Mouse (Mus musculus) spleen, postnatal 14 days (tissue): ENCODE measurements around the gene Pafah1b1.

Experiments
- DNase-seq, 2 experiments: peaks; one replicate each; pipeline ENCODE4 v3.0.0; 2021 to 2022; ENCODE audit warnings: low spot score in 2 of 2

The Pafah1b1 gene

DNA sequence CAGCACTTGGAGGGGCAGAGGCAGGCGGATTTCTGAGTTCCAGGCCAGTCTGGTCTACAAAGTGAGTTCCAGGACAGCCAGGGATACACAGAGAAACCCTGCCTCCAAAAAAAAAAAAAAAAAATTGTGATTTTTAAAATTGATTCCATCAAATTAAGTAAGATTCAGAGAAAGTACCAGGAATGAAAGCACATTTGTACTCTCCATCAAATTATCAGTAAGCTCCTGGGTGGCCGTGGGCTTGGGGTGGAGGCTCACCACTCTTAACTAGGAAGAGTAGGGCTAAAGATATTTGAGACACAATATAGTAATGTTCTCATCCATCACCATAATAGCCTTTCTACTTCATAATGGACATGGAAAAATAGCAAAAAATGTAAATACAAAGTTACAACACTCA lies 3.3 kb downstream of the Pafah1b1 start:
- no peak for DNase-seq

DNA sequence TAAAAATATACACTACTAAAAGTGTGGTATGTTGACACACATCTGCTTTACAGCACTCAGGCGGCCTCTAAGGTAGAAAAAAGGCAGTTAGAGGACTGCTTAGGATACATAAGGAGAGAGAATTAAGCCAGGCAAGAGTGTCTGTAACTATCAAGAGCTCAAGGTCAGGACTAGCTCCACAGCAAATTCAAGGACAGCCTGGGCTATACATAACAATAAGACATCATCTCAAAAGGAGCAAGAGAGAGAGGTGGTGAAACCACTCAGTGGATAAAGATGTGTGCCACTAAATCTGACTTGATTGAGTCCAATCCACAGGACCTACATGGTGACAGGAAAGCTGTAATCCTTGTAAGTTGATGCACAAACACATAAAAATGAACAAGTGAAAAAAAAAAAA lies 3.8 kb downstream of the Pafah1b1 start:
- no peak for DNase-seq

DNA sequence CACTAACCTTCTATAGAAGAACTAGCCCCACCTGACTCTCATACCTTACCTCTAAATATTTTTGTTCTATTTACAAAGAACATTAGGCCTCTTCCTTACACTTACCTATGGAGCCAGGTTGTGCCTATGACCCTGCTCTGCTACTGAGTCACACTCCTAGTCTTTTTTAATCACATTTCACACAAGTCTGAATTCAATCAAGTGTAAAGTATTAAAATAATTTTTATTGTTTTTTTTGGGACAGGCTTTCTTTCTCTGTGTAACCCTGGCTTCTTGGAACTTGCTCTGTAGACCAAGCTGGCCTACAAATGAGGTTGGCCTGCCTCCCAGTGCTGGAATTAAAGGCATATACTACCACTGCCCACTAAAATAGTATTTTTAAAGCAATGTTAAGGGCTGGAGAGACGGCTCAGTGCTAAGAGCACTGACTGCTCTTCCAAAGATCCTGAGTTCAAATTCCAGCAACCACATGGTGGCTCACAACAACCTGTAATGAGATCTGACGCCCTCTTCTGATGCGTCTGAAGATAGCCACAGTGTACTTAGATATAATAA lies 8.4 kb downstream of the Pafah1b1 start:
- no peak for DNase-seq

DNA sequence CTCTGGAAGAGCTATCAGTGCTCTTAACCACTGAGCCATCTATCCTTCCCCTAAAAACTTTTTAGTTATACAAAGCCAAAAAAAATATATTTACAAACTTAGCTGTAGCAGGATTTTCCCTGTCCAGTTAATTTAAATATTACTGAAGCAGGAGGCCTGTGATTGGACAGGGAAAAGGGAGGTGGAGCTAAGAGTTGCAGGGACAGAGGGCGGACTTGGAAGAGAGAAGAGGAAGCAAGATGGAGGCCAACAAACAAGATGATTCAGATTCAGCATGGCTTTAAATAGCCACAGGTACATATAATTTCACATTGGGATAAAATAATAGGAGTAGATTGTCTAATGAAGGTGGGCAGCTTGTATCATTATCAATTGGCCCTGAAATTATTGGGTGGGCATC lies 13.8 kb downstream of the Pafah1b1 start:
- DNase-seq = no peak

DNA sequence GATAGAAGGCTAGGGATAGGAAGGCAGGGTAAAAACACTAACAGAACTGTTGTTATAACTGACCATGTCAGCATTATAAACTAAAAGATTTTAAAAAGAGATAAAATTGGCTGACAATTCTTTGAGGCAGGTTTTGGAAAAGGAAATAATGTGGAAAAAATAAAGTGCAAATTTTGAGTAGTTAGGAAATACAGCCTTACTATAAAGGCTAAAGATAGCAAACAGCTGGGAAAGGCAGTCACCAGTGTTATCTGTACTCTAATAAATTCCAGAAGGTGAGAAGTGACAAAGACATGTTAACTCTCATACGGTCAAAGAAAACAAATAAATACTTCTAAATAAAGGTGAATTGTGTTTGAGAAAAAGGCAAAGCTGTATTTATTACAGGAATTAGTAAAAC lies 15.7 kb downstream of the Pafah1b1 start:
- no peak for DNase-seq

DNA sequence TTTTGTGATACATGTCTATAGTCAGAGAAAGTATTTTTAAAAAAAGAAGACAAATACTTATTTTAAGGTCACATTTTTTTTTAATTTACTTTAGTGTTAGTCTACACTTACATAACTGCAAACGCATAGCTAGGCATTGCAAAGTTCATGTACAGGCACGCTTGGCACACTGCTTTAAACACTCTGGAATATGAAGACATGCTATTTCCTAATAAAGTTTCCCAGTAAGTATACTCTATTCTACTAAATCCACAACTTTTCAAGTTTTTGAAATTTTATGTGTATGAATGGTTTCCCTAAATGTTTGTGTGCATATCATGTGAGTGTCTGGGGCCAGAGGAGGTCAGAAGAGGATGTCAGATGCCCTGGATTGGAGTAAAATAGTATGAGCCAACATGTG lies 20.4 kb downstream of the Pafah1b1 start:
- no peak for DNase-seq

DNA sequence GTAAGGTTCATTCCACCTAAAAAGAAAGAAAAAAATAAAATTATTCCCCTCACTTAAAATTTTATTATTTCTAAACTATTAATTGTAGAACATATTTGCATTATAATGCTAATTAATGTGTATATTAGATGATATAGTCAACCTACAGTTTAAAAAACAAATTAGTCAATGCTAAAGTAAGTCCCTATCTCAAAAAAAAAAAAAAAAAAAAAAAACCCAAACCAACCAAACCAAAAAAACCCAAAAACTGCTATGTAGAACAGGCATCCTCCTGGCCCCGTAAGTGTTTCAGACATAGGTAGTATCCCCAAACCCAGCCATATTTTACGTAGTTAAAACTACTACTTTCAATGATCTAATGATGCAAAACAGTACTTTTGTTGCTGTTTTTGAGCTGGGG lies 25.0 kb downstream of the Pafah1b1 start:
- DNase-seq = no peak

DNA sequence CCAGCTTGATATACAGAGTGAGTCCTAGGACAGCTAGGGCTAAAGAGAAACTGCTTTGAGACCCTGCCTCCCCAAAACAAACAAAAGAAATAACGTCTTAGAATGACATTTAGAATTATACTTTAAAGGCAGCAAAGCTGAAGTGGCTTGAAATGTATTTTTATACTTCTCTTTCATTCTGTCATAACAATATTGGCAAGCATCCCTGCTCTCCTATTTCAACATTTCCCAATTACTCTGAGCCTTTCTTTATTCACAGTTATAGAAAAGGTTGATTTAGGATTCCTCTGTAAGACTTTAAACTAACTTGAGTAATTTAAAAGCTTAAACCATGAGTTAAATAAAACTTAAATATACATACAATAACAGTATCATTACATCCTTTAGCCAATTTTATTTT lies 32.3 kb downstream of the Pafah1b1 start:
- no peak for DNase-seq

DNA sequence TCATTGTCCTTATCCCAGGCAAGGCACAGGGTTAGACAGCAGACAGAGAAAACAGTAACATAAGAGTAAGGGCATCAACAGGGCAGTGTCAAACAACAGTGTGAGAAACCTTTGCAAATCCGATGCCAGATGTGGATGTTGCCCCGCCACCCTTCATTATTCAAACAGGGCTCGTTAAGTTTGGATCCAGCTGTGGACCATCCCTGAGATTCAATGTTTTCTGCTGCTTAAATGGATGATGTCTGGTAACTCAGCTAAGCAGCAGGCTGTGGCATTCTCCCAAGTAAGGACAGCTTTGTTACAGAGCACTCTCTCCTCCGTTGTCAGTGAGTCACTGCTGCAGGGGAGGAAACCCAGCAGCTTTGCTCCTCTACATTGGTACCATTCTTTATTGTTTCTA lies 49.3 kb downstream of the Pafah1b1 start:
- no peak for DNase-seq

DNA sequence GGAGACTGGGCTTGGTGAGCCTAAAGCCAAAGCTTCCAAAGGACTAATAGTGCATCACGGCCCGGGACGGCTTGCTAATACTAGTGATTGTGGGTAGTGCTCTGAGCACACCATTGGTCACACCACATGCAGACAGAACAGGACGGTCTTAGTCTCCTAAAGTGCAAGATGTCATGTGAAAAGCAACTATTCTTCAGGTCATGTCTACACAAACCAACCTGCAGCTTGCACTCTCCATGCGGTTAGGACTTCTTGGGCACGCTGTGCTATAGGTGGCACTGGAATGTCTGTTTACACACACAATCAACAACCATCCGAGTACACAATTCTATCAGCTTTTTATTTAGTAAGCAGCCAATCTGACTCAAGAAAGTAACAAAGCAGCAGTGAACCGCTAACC lies 49.8 kb downstream of the Pafah1b1 start:
- no peak for DNase-seq

DNA sequence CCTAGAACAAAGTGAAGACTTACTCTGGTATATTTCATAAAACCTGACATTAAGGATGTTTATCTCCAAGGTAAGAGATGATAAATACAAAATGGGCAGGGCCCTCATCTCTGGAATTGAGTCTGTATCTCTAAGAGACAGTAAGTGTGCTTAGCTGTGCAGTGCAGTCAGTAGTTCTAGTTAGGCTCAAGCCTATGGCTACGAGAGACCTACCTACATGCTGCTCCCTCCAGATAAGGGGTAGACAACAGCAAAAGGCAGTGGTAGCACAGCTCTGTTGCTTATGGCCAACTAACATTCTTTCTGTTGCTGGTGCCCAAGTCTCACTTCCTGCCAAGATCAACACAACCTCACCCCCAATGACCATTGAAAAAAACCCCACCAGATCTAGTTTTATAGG lies 50.9 kb downstream of the Pafah1b1 start:
- no peak for DNase-seq

DNA sequence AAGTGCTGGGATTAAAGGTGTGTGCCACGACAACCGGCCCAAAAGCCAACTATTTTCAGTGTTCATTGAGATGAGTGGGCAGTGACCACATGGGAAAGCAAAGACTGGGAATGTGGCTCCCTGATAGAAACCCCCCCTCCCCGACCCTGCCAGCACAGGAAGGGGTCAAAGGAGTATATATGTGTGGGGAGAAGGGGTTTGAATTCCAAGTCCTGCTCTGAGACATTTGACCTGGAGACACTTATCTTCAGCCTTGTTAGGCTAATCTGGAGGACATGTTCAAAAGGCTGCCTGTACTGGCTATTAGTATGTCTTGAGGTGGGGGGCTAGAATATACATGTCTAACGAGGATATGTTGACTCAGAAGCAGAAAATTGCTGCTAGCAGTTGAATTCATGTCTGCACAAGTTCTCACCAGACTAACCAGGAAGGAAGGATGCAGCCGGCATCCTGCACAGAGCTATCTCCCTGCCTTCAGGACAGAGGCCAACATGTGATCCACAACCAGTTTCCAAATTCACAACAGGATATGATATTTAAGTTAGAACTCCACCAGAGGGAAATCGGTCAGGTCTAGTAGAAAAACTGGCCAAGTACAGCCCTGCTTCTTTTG lies 51.5 kb downstream of the Pafah1b1 start:
- DNase-seq = no peak

DNA sequence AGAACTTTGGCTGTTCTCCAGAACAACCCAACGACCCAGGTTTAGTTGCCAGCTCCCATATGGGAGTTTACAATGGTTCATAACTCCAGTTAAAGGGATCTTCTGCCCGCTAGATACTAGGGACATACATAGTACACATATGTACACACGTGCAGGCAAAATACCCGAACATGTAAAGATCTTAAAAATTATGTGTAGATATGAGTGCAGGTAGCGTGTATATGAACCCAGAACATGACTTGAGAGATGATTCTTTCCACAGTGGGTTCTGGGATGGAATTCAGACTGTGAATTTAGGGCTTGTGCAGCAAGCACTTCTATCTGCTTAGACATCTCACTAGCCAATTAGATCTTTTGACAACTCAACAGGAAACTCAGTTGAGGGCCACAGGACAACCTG lies 52.6 kb downstream of the Pafah1b1 start:
- DNase-seq = no peak

DNA sequence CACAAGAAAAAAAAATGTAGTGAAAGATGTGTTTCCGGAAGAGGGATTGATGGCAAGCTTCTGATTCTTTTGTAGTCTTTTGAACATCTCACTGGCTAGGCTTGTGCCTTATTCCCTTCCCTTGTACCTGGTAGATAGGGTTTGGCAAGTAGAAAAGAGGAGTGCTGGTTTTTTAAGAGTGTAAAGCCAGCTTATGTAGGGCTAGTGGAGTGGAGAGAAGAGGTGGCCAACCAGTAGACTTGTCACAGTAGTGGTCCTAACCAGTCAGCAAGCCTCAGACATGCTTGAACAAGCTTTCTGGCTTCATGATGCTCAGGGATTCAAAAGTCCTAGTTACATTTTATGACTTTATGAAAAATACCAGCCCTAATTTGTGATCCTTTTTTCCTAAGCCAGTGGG lies 53.5 kb downstream of the Pafah1b1 start:
- no peak for DNase-seq

DNA sequence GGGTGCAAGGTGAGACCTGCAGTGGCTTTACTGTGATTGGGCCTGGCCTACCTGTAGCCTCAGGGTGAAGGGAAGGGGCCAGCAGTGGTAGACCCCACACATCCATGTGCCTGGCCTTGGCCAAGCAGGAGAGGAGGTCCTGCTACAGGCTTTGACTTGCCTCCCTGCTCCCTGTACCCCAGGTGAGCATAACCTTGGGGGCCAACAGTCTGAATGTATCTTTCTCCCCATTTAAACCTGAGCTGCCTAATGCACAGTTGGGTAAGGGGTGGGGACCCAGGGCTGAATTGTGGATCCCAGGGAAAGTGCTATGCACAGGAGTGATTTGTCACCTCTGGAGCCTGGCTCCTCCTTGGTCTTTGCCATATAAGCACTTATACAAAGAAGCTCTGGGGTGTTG lies 54.3 kb downstream of the Pafah1b1 start:
- no peak for DNase-seq

DNA sequence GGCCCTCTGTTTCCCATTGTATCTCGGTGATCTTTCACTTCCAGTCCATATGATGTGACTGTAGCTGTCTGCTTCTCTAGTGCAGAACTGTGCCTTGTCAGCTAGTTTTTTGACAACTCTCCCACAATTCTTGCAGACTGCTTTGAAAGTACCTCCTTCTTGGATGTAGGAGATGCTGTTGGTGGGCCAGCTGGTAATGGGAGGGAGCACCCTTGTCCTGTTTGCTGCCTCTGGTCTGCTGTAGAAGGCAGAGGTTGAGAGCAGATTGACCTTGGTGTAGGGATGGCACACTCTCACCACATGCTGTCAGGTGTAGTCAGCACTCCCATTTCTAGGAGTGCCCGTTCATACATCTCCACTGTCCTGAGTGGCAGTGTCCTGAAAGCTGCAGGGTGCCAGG lies 55.5 kb downstream of the Pafah1b1 start:
- DNase-seq = no peak

DNA sequence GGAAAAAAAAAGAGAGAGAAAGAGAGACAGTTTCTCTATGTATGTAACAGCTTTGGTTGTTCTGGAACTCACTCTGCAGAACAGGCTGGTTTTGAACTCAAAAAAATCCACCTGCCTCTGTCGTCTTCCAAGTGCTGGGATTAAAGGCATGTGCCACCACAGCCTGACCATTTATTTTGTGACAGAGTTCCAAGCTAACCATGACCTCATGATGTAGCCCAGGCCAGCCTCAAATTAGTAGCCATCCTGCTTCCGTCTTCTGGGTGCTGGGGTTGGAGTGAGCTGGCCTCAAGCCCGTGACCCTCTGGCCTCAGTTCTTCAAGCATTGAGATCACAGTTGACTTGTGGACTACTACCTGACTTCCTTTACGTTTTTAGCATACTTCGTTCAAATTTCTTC lies 56.0 kb downstream of the Pafah1b1 start:
- no peak for DNase-seq

DNA sequence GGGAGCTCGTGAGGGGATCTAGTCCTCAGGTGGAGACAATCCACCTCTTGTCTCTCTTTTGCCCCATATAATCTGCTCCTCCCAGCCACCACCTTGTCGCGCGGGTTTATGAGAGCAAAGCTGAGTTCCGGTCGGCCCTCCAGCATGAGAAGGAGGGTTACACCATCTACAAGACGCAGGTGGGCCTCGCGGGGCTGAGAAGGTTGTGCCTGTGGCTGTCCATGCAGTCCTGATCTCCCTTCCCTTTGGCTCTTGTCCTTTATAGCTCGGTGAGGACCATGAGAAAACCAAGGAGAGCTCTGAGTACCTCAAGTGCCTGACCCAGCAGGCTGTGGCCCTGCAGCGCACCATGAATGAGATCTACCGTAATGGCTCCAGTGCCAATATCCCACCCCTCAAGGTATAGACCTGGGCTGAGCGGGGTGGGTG lies 56.9 kb downstream of the Pafah1b1 start:
- no peak for DNase-seq

DNA sequence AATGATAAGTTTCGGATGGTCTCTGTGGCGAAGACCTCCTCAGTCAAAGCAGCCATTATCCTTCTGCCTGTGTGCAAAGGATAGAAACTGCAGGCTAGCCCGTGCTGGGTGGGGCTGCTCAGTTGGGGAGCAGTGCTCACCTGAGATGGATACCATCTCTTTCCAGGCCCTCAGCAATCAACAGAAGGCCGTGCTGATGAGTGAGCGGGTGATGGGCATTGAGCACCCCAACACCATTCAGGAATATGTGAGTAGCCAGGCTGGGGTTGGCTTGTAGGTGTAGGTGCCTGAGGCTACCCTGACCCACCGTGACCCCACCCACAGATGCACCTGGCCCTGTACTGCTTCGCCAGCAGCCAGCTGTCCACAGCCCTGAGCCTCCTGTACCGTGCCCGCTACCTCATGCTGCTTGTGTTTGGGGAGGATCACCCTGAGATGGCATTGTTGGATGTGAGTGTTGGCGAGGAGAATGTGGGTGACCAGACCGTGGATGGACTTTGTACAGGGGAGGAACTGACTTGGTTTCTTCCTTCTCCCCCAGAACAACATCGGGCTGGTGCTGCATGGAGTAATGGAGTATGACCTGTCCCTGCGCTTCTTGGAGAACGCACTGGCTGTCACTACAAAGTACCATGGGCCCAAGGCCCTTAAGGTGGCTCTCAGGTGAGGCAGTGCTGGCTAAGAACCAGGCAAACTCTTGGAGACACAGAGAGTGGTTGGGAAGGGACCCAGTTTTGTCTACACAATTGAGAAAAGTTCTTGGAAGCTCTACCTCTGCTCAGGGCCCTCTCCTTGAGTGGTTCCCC lies 57.5 kb downstream of the Pafah1b1 start:
- no peak for DNase-seq

DNA sequence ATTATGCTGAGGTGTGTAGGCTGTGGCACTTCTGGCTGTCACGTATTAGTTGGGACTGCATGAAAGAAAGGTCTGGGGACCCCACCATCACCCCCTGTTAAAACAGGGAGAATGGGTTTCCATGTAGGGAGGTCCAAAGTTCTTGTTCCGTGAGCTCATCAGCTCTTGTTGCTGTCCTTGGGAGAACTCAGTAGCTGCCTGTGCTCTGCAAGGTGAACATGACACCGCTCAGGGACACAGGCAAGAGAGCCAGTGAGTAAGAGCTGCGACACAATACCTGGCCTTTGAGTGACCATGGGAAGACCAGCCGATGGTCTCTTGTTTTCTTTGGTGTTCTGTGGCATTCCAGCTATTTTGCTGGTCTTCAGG lies 58.2 kb downstream of the Pafah1b1 start:
- DNase-seq = no peak

DNA sequence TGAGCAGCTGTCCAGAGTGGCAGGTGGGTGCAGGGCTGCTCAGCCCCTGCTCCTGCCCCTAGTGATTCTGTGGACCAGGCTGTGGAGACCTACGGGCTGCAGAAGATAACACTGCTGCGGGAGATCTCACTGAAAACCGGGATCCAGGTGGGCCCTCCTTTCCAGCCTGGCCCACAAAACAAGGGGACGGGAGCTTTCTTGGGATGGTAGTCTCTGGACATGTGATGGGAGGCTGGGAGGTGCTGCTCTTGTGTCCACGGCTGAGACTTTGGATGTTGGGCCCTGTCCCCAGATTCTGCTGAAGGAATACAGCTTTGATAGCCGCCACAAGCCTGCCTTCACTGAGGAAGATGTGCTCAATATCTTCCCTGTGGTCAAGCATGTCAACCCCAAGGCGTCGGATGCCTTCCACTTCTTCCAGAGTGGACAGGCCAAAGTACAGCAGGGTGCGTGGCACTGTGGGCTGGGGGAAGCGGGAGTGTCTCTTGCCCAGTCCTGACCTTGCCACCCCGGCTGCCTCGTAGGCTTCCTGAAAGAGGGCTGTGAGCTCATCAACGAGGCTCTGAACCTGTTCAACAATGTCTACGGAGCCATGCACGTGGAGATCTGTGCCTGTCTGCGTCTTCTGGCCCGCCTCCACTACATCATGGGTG lies 58.7 kb downstream of the Pafah1b1 start:
- no peak for DNase-seq

DNA sequence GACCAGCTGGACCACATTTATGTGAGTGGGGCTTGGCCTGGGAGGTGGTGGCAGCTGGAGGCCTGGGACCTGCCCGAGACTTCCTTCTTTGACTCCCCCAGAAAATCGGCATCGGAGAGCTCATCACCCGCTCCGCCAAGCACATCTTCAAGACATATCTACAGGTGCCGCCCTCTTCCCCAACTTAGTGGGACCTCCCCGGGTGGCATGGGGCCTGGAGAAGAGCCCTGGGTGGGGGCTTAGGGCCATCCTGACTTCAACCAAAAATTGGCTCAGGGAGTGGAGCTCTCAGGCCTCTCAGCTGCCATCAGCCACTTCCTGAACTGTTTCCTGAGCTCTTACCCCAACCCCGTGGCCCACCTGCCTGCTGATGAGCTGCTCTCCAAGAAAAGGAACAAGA lies 59.6 kb downstream of the Pafah1b1 start:
- DNase-seq = no peak

DNA sequence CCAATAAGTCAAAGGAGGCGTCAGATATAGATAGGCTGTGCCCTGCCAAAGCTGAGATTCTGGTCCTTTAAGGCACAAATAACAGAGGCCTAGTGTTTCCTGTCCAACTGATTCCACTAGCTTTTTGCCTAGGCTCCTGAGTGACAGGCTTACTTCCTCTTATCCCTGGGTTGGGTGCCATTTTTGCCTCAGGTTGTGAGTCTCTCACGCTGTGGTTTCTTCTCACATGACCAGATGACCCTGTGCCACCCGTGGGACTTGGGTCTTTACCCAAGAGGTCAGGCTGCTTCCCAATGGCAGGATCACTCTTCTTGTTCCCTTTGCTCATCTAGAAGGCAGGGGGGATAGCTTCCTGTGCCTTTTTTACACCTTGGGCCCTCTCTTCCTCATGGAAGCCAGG lies 60.2 kb downstream of the Pafah1b1 start:
- no peak for DNase-seq
